Mouse (Mus musculus): ENCODE results near the gene Scin.

GRCm38 (mm10) chr12:40023918-40024317, 110.1 kb downstream of the Scin start:
- TF ChIP-seq POLR2A (IDR thresholded peaks at IDR 0.05; ENCODE audit: borderline replicate concordance, insufficient read depth, low read length) (no peak), CTCF (IDR thresholded peaks at IDR 0.05; ENCODE audit: borderline replicate concordance, insufficient read depth, low read depth, low read length) (no peak)

All from cerebellum, adult 2 months (tissue).